Mouse (Mus musculus) limb, embryonic 12.5 days (tissue): ENCODE measurements around the gene Rps6kc1. TPM values are rescaled to one million over a fixed set of nuclear protein-coding genes. Genes with fewer than 3 reads are reported as not detected.

ENCODE experiments used
- ATAC-seq: fragments of 200-750 bp; cut with Nextera tagmentation; 2 replicates; pipeline ENCODE4 v1.8.0; 2017; ENCODE audit warnings: low read depth, moderate TSS enrichment; ENCODE audit not compliant: insufficient number of reproducible peaks, insufficient read depth, low FRiP score, low TSS enrichment
- H3K27ac ChIP-seq: fragments of 300-500 bp; sonication (generic); 2 replicates; pipeline ENCODE4 v1.5.1; 2016; ENCODE audit warnings: mild to moderate bottlenecking, moderate library complexity
- H3K27me3 ChIP-seq: fragments of 300-500 bp; sonication (generic); 2 replicates; pipeline ENCODE4 v1.6.1; 2016; ENCODE audit warnings: mild to moderate bottlenecking, moderate library complexity
- H3K36me3 ChIP-seq: fragments of 300-500 bp; sonication (generic); 2 replicates; pipeline ENCODE4 v1.6.1; 2016; ENCODE audit warnings: mild to moderate bottlenecking, moderate library complexity
- H3K4me1 ChIP-seq: fragments of 300-500 bp; sonication (generic); replicated peaks from 2 replicates; pipeline ENCODE4 v1.6.1; 2016
- H3K4me2 ChIP-seq: fragments of 300-500 bp; sonication (generic); 2 replicates; pipeline ENCODE4 v1.6.1; 2016; ENCODE audit warnings: mild to moderate bottlenecking, moderate library complexity
- H3K4me3 ChIP-seq: fragments of 300-500 bp; sonication (generic); replicated peaks from 2 replicates; pipeline ENCODE4 v1.5.1; 2016; ENCODE audit warnings: mild to moderate bottlenecking
- H3K9ac ChIP-seq: fragments of 300-500 bp; sonication (generic); replicated peaks from 2 replicates; pipeline ENCODE4 v1.6.1; 2016; ENCODE audit warnings: mild to moderate bottlenecking, moderate library complexity
- H3K9me3 ChIP-seq: fragments of 300-500 bp; sonication (generic); 2 replicates; pipeline ENCODE4 v1.6.1; 2016; ENCODE audit warnings: mild to moderate bottlenecking, moderate library complexity
- WGBS: fragments of 180-500 bp; shearing (Covaris S2); methylation state at CpG from one replicate; pipeline ENCODE4 v1.1.7; 2016; 5-methylcytosine and 5-hydroxymethylcytosine counted together
- polyA plus RNA-seq: library from polyadenylated mRNA; unstranded; fragments of >200 nt; fragmentation: Nextera tagmentation; extraction: Ambion mirVana; gene quantifications from 2 replicates; pipeline ENCODE4 v1.2.1, GENCODE M21; 2016

Rps6kc1 gene
- polyA plus RNA-seq, 1 experiment from 2014 or later = 17.8 TPM

DNA sequence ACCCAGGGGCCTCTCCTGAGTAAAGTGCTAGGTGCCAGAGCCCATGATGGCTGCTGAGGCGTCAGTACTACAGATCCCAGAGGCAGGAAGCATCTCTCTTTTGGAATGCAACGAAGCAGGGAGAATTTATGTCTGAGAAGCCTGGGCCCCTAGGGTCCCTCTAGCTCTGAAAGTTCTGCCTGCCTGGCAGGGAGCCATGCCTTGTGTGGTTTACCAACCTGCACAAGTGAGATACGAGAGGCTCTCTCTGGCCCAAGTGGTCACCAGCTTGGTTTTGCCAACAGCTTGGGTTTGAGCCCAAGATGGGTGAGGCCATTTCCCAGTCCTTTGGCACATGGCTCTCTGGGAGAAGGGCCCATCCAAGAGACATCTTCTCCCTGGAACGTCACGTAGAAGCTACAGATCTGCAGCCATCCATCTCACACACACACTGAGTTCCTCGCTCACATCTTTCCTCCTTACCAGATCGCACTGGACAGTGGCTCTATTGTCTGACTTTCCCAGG is 187.6 kb downstream of the Rps6kc1 start:
- Histone ChIP-seq H3K36me3 (no peaks in the 10 kb centered on the region), H3K4me1 (0 out of 2 replicates have a peak, but pooled peaks cover 3% of the 10 kb centered on the region), H3K27me3 (no peaks in the 10 kb centered on the region), H3K27ac (no peak overlapping the region), H3K9me3 (no peaks in the 10 kb centered on the region), H3K4me3 (no peak overlapping the region), H3K9ac (no peak overlapping the region), H3K4me2 (no peak overlapping the region)
- no peak for ATAC-seq
- 89% methylated on average over 7 of the region's 7 CpGs for whole genome bisulfite sequencing

GRCm38 (mm10) chr1:190713848-190714247 is 197.7 kb downstream of the Rps6kc1 start:
- Histone ChIP-seq H3K4me2 (no peak overlapping the region), H3K36me3 (no peaks in the 10 kb centered on the region), H3K4me1 (no peaks in the 10 kb centered on the region), H3K27me3 (no peaks in the 10 kb centered on the region; the same call in 1 of the 2 replicates), H3K9me3 (no peaks in the 10 kb centered on the region), H3K27ac (no peak overlapping the region), H3K9ac (no peak overlapping the region), H3K4me3 (no peak overlapping the region)
- 59% methylated on average over 6 of the region's 6 CpGs for WGBS
- ATAC-seq = no peak

DNA sequence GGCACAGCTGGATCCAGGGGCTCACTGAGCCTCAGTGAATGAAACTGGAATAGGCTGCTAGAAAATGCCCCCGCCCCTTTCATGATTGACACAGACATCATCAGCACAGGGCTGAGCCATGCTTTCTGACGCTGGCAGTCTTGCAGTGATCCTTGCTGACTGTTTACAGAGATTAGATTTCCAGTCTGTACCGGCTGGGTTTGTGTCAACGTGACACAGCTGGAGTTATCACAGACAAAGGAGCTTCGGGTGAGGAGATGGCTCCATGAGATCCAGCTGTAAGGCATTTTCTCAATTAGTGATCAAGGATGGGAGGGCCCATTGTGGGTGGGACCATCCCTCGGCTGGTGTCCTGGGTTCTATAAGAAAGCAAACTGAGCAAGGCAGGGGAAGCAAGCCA is 214.0 kb downstream of the Rps6kc1 start:
- no peaks in the 10 kb centered on the region for H3K36me3 ChIP-seq
- no peak overlapping the region for H3K4me3 ChIP-seq
- H3K9ac ChIP-seq = no peak overlapping the region
- no peak overlapping the region for H3K4me2 ChIP-seq
- H3K4me1 ChIP-seq = no peaks in the 10 kb centered on the region
- no peak for ATAC-seq
- no peaks in the 10 kb centered on the region for H3K9me3 ChIP-seq
- H3K27ac ChIP-seq = no peak overlapping the region
- WGBS = 43% methylated on average over 6 of the region's 6 CpGs
- H3K27me3 ChIP-seq = no peaks in the 10 kb centered on the region

DNA sequence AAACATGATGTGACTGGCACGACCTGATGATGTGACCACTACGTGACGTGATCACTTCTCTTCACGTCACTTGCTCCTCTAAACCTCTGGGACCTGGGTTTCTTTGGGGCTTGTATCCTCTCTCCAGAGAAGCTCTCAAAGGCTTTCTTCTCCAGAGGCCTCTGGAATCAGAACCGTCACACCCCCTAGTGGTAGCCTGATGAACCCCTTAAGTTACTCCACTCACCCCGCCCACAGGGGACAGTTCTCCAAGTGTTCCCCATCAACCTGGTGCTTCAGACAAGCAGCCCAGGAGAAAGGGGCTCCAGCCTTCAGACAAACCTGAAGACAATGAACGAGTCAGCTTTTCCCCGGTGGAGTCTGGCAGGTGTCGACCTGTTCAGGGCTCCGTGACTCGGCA is 216.0 kb downstream of the Rps6kc1 start:
- Histone ChIP-seq H3K27ac (no peak overlapping the region), H3K36me3 (no peaks in the 10 kb centered on the region), H3K4me2 (no peak overlapping the region), H3K9me3 (no peaks in the 10 kb centered on the region), H3K4me3 (no peak overlapping the region), H3K4me1 (no peaks in the 10 kb centered on the region), H3K9ac (no peak overlapping the region), H3K27me3 (no peaks in the 10 kb centered on the region; the same call in 1 of the 2 replicates)
- WGBS = 63% methylated on average over 11 of the region's 11 CpGs
- ATAC-seq = no peak

DNA sequence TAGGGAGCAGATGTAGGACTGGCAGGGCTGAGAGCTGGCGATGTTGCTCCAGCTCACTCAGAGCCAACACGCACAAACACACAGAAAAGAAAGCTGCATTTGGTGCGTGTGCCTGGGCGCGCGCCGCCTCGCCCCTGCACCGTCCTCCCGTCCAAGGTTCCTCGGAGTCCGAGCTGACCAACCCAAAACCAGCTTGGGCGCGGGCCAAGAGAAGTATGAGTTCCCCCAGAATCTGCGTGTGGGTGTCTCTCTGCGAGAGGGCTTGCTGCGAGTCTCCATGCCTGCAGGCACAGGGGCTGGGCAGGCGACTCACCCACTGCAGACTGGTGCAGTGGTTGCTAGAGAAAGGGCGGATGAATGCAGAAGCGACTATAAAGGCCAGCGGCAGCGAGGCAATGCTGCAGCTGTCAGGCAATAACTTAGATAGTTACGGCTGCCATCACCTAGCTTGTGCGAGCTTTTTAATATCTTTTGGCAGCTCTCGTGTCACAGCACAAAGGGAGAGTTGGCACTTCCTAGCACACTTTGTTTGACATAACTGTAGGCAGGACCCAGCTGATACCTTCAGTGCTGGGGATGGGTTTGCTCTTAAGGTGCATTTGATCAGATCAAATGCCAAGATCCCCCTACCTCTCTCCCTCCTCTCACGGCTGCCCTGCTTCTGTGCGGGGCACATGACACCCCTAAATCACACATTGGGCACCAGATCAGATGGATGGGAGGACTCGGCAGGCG is 220.9 kb downstream of the Rps6kc1 start:
- no peaks in the 10 kb centered on the region for H3K9me3 ChIP-seq
- H3K4me2 ChIP-seq = no peak overlapping the region
- 74% methylated on average over 29 of the region's 29 CpGs for WGBS
- no peaks in the 10 kb centered on the region; the same call in 1 of the 2 replicates for H3K27me3 ChIP-seq
- H3K4me3 ChIP-seq = no peak overlapping the region
- no peaks in the 10 kb centered on the region for H3K36me3 ChIP-seq
- no peak overlapping the region for H3K9ac ChIP-seq
- no peaks in the 10 kb centered on the region for H3K4me1 ChIP-seq
- no peak for ATAC-seq
- no peak overlapping the region for H3K27ac ChIP-seq

GRCm38 (mm10) chr1:190683060-190683459 is 228.5 kb downstream of the Rps6kc1 start:
- Histone ChIP-seq H3K36me3 (no peaks in the 10 kb centered on the region), H3K4me3 (no peak overlapping the region), H3K9ac (no peak overlapping the region), H3K27ac (no peak overlapping the region), H3K4me2 (no peak overlapping the region), H3K9me3 (no peaks in the 10 kb centered on the region), H3K27me3 (0 out of 2 replicates have a peak, but pooled peaks cover 6% of the 10 kb centered on the region), H3K4me1 (peaks cover 5% of the 10 kb centered on the region)
- WGBS = 96% methylated on average over 7 of the region's 7 CpGs
- no peak for ATAC-seq

DNA sequence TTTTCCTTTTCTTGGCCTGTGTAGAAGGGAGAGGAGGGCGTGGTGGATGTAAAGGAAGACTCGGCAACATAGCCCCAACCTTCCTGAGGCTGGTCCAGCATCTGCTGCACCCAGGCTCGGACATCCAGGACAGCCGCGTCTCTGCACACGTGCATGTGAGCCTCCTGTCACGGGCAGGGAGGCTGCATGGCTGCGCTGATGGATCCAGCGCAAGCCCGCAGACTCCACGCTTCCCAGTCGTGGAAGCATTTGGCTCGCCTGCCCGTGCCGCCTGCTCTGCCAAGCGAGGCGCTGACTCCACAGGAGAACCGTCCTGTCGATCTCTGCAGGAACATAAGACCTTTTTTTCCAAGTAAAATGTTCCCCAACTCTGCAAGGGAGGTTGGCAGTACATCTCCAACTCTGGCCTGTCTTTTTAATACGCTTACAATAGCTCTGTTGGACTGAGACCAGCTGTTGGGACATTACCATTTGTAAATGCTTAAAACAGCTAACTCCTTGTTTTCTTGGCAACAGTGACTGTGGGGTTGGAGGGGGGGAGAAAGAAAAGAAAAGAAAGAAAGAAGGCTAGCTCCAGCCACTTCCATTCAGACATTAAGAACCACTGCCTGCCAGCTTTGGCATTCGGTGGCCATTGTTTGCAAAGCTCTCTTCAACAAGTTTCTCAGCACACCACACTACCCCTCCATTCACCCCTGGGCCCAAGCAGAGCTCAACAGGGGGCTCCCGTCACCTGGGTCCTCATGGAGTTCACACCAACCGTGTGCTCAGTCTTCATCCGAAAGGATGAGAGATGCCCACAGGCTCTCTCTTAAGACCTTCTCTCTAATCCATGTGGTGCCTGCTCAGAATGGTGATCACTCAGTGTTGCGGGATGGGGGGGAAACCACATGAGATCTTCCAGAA is 229.3 kb downstream of the Rps6kc1 start:
- Histone ChIP-seq H3K4me3 (no peak overlapping the region), H3K9ac (no peak overlapping the region), H3K36me3 (no peaks in the 10 kb centered on the region), H3K9me3 (no peaks in the 10 kb centered on the region), H3K4me1 (peaks cover 5% of the 10 kb centered on the region), H3K4me2 (peak overlapping the region; percentile 8; the same call in 1 of the 2 replicates), H3K27me3 (0 out of 2 replicates have a peak, but pooled peaks cover 6% of the 10 kb centered on the region), H3K27ac (no peak overlapping the region)
- no peak for ATAC-seq
- WGBS = 77% methylated on average over 25 of the region's 25 CpGs

- 81% methylated on average over 3 of the region's 3 CpGs for WGBS
- Histone ChIP-seq H3K9me3 (no peaks in the 10 kb centered on the region), H3K4me3 (no peak overlapping the region), H3K36me3 (no peaks in the 10 kb centered on the region), H3K9ac (no peak overlapping the region), H3K4me1 (no peaks in the 10 kb centered on the region), H3K4me2 (no peak overlapping the region), H3K27ac (no peak overlapping the region), H3K27me3 (no peaks in the 10 kb centered on the region)
- no peak for ATAC-seq
These were observed 236.1 kb downstream of the Rps6kc1 start for GRCm38 (mm10) chr1:190675455-190675854.

GRCm38 (mm10) chr1:190669099-190669498 is 242.5 kb downstream of the Rps6kc1 start:
- H3K27ac ChIP-seq = no peak overlapping the region

DNA sequence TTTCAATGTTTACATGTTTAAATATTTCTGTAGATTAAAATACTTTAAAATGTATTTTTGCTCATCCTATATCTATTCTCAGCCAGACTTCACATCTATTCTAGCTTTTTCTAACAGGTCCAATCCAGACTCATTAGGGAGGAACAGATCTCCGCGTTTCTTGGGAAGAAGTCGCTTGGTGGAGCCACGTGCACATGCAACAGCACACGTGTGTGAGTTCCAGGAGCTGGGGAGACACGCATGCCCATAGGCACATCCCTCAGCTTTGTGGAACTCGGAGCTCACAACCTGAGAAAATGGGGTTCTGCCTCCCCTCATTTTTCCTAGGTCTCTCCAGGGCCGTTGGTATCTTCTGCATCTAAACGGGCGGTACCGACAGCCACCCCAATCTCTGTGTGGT is 243.7 kb downstream of the Rps6kc1 start:
- no peaks in the 10 kb centered on the region for H3K9me3 ChIP-seq
- 0 out of 2 replicates have a peak, but pooled peaks cover 9% of the 10 kb centered on the region for H3K4me1 ChIP-seq
- H3K4me2 ChIP-seq = no peak overlapping the region
- no peaks in the 10 kb centered on the region for H3K36me3 ChIP-seq
- no peak overlapping the region for H3K4me3 ChIP-seq
- 97% methylated on average over 11 of the region's 11 CpGs for WGBS
- no peak overlapping the region for H3K9ac ChIP-seq
- H3K27me3 ChIP-seq = no peaks in the 10 kb centered on the region; the same call in 1 of the 2 replicates
- no peak overlapping the region for H3K27ac ChIP-seq
- no peak for ATAC-seq

More at GRCm38 (mm10) chr1:190669099-190669498, 242.5 kb downstream of the Rps6kc1 start:
- Histone ChIP-seq H3K9ac (no peak overlapping the region), H3K4me2 (no peak overlapping the region), H3K36me3 (no peaks in the 10 kb centered on the region), H3K4me3 (no peak overlapping the region), H3K4me1 (0 out of 2 replicates have a peak, but pooled peaks cover 9% of the 10 kb centered on the region), H3K9me3 (no peaks in the 10 kb centered on the region), H3K27me3 (no peaks in the 10 kb centered on the region; the same call in 1 of the 2 replicates)
- no peak for ATAC-seq
- 60% methylated on average over 10 of the region's 10 CpGs for WGBS

DNA sequence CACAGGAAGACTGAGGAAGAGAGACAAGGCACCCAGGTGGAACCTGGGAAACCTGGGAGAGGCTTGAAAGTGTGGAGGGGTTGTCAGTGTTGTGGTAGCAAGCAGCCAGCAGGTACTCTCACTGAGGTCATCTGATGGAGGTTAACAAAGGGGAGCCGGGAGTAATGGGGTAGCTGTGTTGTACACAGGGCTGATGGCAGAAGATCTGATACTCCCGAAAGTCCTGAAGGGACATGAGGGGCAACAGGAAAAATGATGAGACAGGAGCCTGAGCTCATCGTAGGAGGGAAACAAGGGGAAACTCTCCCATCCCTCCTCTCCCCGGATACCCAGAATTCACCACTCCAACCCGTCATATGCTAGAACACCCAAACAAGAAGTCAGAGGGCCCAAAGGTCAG is 244.2 kb downstream of the Rps6kc1 start:
- H3K36me3 ChIP-seq = no peaks in the 10 kb centered on the region
- H3K27me3 ChIP-seq = no peaks in the 10 kb centered on the region; the same call in 1 of the 2 replicates
- H3K4me3 ChIP-seq = no peak overlapping the region
- no peaks in the 10 kb centered on the region for H3K9me3 ChIP-seq
- 90% methylated on average over 5 of the region's 5 CpGs for WGBS
- no peak overlapping the region for H3K27ac ChIP-seq
- no peak for ATAC-seq
- H3K4me2 ChIP-seq = no peak overlapping the region
- H3K9ac ChIP-seq = no peak overlapping the region
- 0 out of 2 replicates have a peak, but pooled peaks cover 9% of the 10 kb centered on the region for H3K4me1 ChIP-seq
